Mouse (Mus musculus): ENCODE results near the gene Nxpe3.

DNA sequence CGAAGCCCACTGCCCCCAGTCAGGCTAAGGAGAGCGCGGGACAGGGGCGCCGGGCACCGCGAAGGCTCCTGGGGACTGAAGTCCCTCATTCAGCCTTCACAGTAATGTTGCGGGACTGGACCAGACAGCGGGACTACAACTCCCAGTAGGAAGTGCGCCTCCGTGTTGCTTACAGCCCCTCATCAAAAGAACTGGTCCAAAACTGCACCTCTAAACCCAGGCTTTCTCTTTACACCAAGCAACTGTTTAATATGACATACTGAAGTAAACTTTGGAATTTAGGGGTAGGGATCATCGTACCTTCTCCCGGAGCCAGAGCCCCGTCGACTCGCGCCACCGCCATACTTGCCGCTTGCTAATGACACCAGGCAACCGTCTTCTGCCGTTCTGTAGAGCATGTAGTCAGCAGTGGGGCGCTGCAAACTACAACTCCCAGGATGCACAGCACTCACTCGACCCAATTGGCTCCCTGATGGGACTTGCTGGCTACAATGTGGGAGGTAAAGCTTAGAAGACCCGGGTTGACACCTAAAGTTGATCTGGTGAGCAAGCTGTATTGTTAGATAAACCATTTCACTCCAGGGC is 39.5 kb upstream of the Nxpe3 start, which contains the start of gene Cep97:
- no peak for TF ChIP-seq CTCF (conservative IDR thresholded peaks at IDR 0.05; ENCODE audit: insufficient read depth, insufficient read length, low read depth, low read length)
- TF ChIP-seq POLR2A (IDR thresholded peaks at IDR 0.05; ENCODE audit: low read depth, low read length), result no peak
